Mouse (Mus musculus): ENCODE results near the gene Rin2. TPM values are rescaled to one million over a fixed set of nuclear protein-coding genes. Genes with fewer than 3 reads are reported as not detected.

The Rin2 gene
- polyA plus RNA-seq, 1 experiment from 2014 or later = 11.9 TPM

DNA sequence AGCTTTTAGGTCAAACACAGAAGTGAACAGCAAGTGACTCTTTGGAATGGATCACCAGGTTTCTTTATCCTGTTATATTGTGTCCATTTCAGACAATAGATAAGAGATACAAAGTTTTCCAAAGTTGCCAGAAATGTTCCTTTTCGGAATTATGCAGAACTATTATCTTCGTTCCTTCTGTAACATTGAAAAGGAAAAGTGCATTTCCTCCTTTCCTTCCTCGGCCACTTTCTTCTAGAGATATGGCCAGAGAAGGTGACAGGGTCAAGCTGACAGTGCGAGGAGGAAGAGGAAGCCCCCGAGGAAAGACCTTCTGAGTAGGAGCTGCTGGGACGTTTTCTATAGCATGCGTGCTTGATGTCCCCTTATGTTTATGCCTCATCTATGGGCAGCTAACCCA lies 29.7 kb downstream of the Rin2 start:
- Histone ChIP-seq H3K4me1 (replicated peaks; ENCODE audit: control insufficient read depth, insufficient read depth, low read length) (0 out of 2 replicates have a peak, but pooled peaks cover 3% of the 10 kb centered on the region), H3K9ac (ENCODE audit: low read depth, low read length) (no peak overlapping the region), H3K4me3 (ENCODE audit: low read depth, low read length) (no peak overlapping the region), H3K27me3 (replicated peaks; ENCODE audit: control insufficient read depth, insufficient read depth, low read length) (no peaks in the 10 kb centered on the region), H3K36me3 (ENCODE audit: control insufficient read depth, insufficient read depth) (no peaks in the 10 kb centered on the region), H3K4me2 (replicated peaks; ENCODE audit: low read depth) (no peak overlapping the region), H3K9me3 (ENCODE audit: control insufficient read depth) (no peaks in the 10 kb centered on the region), H3K27ac (ENCODE audit: low read depth, low read length) (no peak overlapping the region)
- WGBS = 80% methylated on average over 7 of the region's 7 CpGs
- no peak for ATAC-seq
- TF ChIP-seq CTCF (IDR thresholded peaks at IDR 0.05; ENCODE audit: low read depth) = no peak

GRCm38 (mm10) chr2:145709727-145710389 lies 34.8 kb downstream of the Rin2 start:
- no peak overlapping the region for H3K9ac ChIP-seq (ENCODE audit: low read depth, low read length)
- H3K4me1 ChIP-seq (replicated peaks; ENCODE audit: control insufficient read depth, insufficient read depth, low read length) = no peaks in the 10 kb centered on the region
- no peak overlapping the region for H3K4me2 ChIP-seq (replicated peaks; ENCODE audit: low read depth)
- no peaks in the 10 kb centered on the region for H3K9me3 ChIP-seq (ENCODE audit: control insufficient read depth)
- ATAC-seq = no peak
- H3K36me3 ChIP-seq (ENCODE audit: control insufficient read depth, insufficient read depth) = no peaks in the 10 kb centered on the region
- no peak for TF ChIP-seq CTCF (IDR thresholded peaks at IDR 0.05; ENCODE audit: low read depth)
- H3K27me3 ChIP-seq (replicated peaks; ENCODE audit: control insufficient read depth, insufficient read depth, low read length) = no peaks in the 10 kb centered on the region
- no peak overlapping the region for H3K27ac ChIP-seq (ENCODE audit: low read depth, low read length)
- WGBS = 72% methylated on average over 11 of the region's 11 CpGs
- no peak overlapping the region for H3K4me3 ChIP-seq (ENCODE audit: low read depth, low read length)

DNA sequence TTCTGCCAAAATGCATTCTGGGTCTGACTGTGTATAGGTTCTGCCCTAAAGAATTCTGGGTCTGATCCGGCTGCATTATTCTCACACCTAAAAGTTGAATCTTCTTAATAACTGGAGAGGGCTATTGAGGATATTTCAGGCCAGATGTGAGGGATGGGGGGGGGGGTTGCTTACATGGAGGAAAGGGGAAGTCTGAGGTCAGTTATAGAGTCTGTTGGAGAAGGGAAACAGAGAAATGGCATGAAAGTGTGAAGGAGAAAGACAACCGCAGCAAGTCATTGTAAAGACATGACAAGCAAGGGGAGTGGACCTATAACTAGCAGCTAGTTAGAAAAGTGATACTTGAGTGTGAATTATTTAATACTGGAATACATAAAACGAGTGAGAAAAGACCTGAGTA lies 36.5 kb downstream of the Rin2 start:
- no peaks in the 10 kb centered on the region for H3K27me3 ChIP-seq (replicated peaks; ENCODE audit: control insufficient read depth, insufficient read depth, low read length)
- no peaks in the 10 kb centered on the region for H3K36me3 ChIP-seq (ENCODE audit: control insufficient read depth, insufficient read depth)
- WGBS = 68% methylated on average over 3 of the region's 3 CpGs
- H3K27ac ChIP-seq (ENCODE audit: low read depth, low read length) = no peak overlapping the region
- no peak for ATAC-seq
- no peaks in the 10 kb centered on the region for H3K9me3 ChIP-seq (ENCODE audit: control insufficient read depth)
- H3K4me2 ChIP-seq (replicated peaks; ENCODE audit: low read depth) = no peak overlapping the region
- H3K4me1 ChIP-seq (replicated peaks; ENCODE audit: control insufficient read depth, insufficient read depth, low read length) = no peaks in the 10 kb centered on the region
- TF ChIP-seq CTCF (IDR thresholded peaks at IDR 0.05; ENCODE audit: low read depth) = no peak
- H3K9ac ChIP-seq (ENCODE audit: low read depth, low read length) = no peak overlapping the region
- no peak overlapping the region for H3K4me3 ChIP-seq (ENCODE audit: low read depth, low read length)

DNA sequence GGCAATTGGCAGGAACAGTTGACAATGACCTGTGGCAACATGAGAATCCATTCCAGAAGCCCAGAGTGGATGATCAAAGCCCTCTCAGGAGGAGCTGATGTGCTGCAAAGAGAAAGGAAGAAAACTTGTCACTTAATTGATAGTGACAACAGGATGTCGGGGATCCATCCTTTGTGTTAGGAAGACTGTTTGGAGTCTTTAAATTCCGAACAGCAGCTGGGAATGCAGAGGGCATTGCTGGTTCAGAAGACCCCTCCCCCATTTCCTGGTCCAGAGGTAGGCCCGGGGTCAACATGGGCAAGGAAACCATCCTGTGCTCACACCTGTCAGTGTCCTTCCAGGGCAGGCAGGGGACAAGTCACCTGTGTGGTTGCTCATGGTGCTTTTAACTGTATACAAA lies 37.0 kb downstream of the Rin2 start:
- no peak overlapping the region for H3K4me3 ChIP-seq (ENCODE audit: low read depth, low read length)
- ATAC-seq = no peak
- H3K4me2 ChIP-seq (replicated peaks; ENCODE audit: low read depth) = no peak overlapping the region
- H3K36me3 ChIP-seq (ENCODE audit: control insufficient read depth, insufficient read depth) = no peaks in the 10 kb centered on the region
- WGBS = 27% methylated on average over 3 of the region's 3 CpGs
- no peak overlapping the region for H3K27ac ChIP-seq (ENCODE audit: low read depth, low read length)
- H3K9me3 ChIP-seq (ENCODE audit: control insufficient read depth) = no peaks in the 10 kb centered on the region
- H3K9ac ChIP-seq (ENCODE audit: low read depth, low read length) = no peak overlapping the region
- no peaks in the 10 kb centered on the region for H3K27me3 ChIP-seq (replicated peaks; ENCODE audit: control insufficient read depth, insufficient read depth, low read length)
- no peak for TF ChIP-seq CTCF (IDR thresholded peaks at IDR 0.05; ENCODE audit: low read depth)
- H3K4me1 ChIP-seq (replicated peaks; ENCODE audit: control insufficient read depth, insufficient read depth, low read length) = no peaks in the 10 kb centered on the region

- no peak for TF ChIP-seq CTCF (IDR thresholded peaks at IDR 0.05; ENCODE audit: low read depth)
- no peaks in the 10 kb centered on the region for H3K9me3 ChIP-seq (ENCODE audit: control insufficient read depth)
- H3K36me3 ChIP-seq (ENCODE audit: control insufficient read depth, insufficient read depth) = no peaks in the 10 kb centered on the region
- H3K4me3 ChIP-seq (ENCODE audit: low read depth, low read length) = no peak overlapping the region
- ATAC-seq = no peak
- H3K4me2 ChIP-seq (replicated peaks; ENCODE audit: low read depth) = no peak overlapping the region
- no peak overlapping the region for H3K27ac ChIP-seq (ENCODE audit: low read depth, low read length)
- H3K9ac ChIP-seq (ENCODE audit: low read depth, low read length) = no peak overlapping the region
- no peaks in the 10 kb centered on the region for H3K4me1 ChIP-seq (replicated peaks; ENCODE audit: control insufficient read depth, insufficient read depth, low read length)
- 95% methylated on average over 1 of the region's 1 CpGs for WGBS
- H3K27me3 ChIP-seq (replicated peaks; ENCODE audit: control insufficient read depth, insufficient read depth, low read length) = no peaks in the 10 kb centered on the region
Measured at GRCm38 (mm10) chr2:145717539-145717938, 42.5 kb downstream of the Rin2 start.

GRCm38 (mm10) chr2:145718624-145719183 lies 43.7 kb downstream of the Rin2 start:
- H3K4me1 ChIP-seq (replicated peaks; ENCODE audit: control insufficient read depth, insufficient read depth, low read length) = no peaks in the 10 kb centered on the region
- no peak overlapping the region for H3K9ac ChIP-seq (ENCODE audit: low read depth, low read length)
- no peak overlapping the region for H3K4me2 ChIP-seq (replicated peaks; ENCODE audit: low read depth)
- H3K9me3 ChIP-seq (ENCODE audit: control insufficient read depth) = no peaks in the 10 kb centered on the region
- no peak for TF ChIP-seq CTCF (IDR thresholded peaks at IDR 0.05; ENCODE audit: low read depth)
- no peaks in the 10 kb centered on the region for H3K36me3 ChIP-seq (ENCODE audit: control insufficient read depth, insufficient read depth)
- no peak overlapping the region for H3K4me3 ChIP-seq (ENCODE audit: low read depth, low read length)
- ATAC-seq = no peak
- H3K27me3 ChIP-seq (replicated peaks; ENCODE audit: control insufficient read depth, insufficient read depth, low read length) = no peaks in the 10 kb centered on the region
- H3K27ac ChIP-seq (ENCODE audit: low read depth, low read length) = no peak overlapping the region
- WGBS = 76% methylated on average over 5 of the region's 5 CpGs

Data from intestine, postnatal 0 days (tissue).